Mouse (Mus musculus) kidney, embryonic 16.5 days (tissue): ENCODE results near the gene Cdh13. TPM values are rescaled to one million over a fixed set of nuclear protein-coding genes. Genes with fewer than 3 reads are reported as not detected.

Experiments used
- ATAC-seq: fragments of 200-750 bp; cut with Nextera tagmentation; 2 replicates; pipeline ENCODE4 v1.8.0; 2017; ENCODE audit warnings: moderate TSS enrichment; ENCODE audit not compliant: low FRiP score, low TSS enrichment
- H3K27ac ChIP-seq: fragments of 300-500 bp; sonication (generic); 2 replicates; pipeline ENCODE4 v1.5.1; 2014; ENCODE audit warnings: low read length
- H3K27me3 ChIP-seq: fragments of 300-500 bp; sonication (generic); 2 replicates; pipeline ENCODE4 v1.6.1; 2014; ENCODE audit warnings: low read length, control low read depth, mixed read lengths; ENCODE audit not compliant: insufficient read depth
- H3K36me3 ChIP-seq: fragments of 300-500 bp; sonication (generic); 2 replicates; pipeline ENCODE4 v1.6.1; 2014; ENCODE audit warnings: low read length, control low read depth, mixed read lengths; ENCODE audit not compliant: insufficient read depth
- H3K4me1 ChIP-seq: fragments of 300-500 bp; sonication (generic); 2 replicates; pipeline ENCODE4 v1.6.1; 2014; ENCODE audit warnings: low read length, control low read depth, mixed read lengths; ENCODE audit not compliant: insufficient read depth
- H3K4me2 ChIP-seq: fragments of 300-500 bp; sonication (generic); replicated peaks from 2 replicates; pipeline ENCODE4 v1.6.1; 2014; ENCODE audit warnings: low read depth, low read length
- H3K4me3 ChIP-seq: fragments of 300-500 bp; sonication (generic); 2 replicates; pipeline ENCODE4 v1.5.1; 2014; ENCODE audit warnings: mild to moderate bottlenecking, low read length
- H3K9ac ChIP-seq: fragments of 300-500 bp; sonication (generic); replicated peaks from 2 replicates; pipeline ENCODE4 v1.6.1; 2014; ENCODE audit warnings: low read length
- H3K9me3 ChIP-seq: fragments of 300-500 bp; sonication (generic); 2 replicates; pipeline ENCODE4 v1.6.1; 2016; ENCODE audit warnings: low read length, control low read depth
- WGBS: fragments of 180-500 bp; shearing (Covaris S2); extraction: QIAGEN DNeasy Blood & Tissue Kit; methylation state at CpG from one replicate; pipeline ENCODE4 v1.1.7; 2014; 5-methylcytosine and 5-hydroxymethylcytosine counted together
- polyA plus RNA-seq: library from polyadenylated mRNA; unstranded; fragments of >200 nt; fragmentation: Nextera tagmentation; extraction: Ambion mirVana; gene quantifications from 2 replicates; pipeline ENCODE4 v1.2.1, GENCODE M21; 2015

The Cdh13 gene
- polyA plus RNA-seq, 1 experiment from 2014 or later: 2.0 TPM

- Histone ChIP-seq H3K9me3 (no peaks in the 10 kb centered on the region), H3K4me1 (no peaks in the 10 kb centered on the region), H3K36me3 (no peaks in the 10 kb centered on the region), H3K27me3 (no peaks in the 10 kb centered on the region), H3K27ac (no peak overlapping the region), H3K4me2 (no peak overlapping the region), H3K4me3 (no peak overlapping the region), H3K9ac (no peak overlapping the region)
- WGBS: 63% methylated on average over 5 of the region's 5 CpGs
- ATAC-seq: no peak
Observed at GRCm38 (mm10) chr8:118627737-118628136, 344.2 kb downstream of the Cdh13 start.

GRCm38 (mm10) chr8:118628702-118629101 is 345.2 kb downstream of the Cdh13 start:
- ATAC-seq: no peak
- no peaks in the 10 kb centered on the region for H3K9me3 ChIP-seq
- no peak overlapping the region for H3K27ac ChIP-seq
- H3K36me3 ChIP-seq: no peaks in the 10 kb centered on the region
- no peaks in the 10 kb centered on the region for H3K27me3 ChIP-seq
- no peaks in the 10 kb centered on the region for H3K4me1 ChIP-seq
- H3K4me2 ChIP-seq: no peak overlapping the region
- no peak overlapping the region for H3K9ac ChIP-seq
- no peak overlapping the region for H3K4me3 ChIP-seq
- 87% methylated on average over 8 of the region's 8 CpGs for WGBS

GRCm38 (mm10) chr8:118635296-118636060 is 351.9 kb downstream of the Cdh13 start:
- no peak for ATAC-seq
- no peaks in the 10 kb centered on the region; the same call in 1 of the 2 replicates for H3K9me3 ChIP-seq
- no peak overlapping the region for H3K4me3 ChIP-seq
- WGBS: 61% methylated on average over 22 of the region's 22 CpGs
- H3K4me2 ChIP-seq: no peak overlapping the region
- H3K4me1 ChIP-seq: no peaks in the 10 kb centered on the region
- no peak overlapping the region for H3K27ac ChIP-seq
- H3K9ac ChIP-seq: no peak overlapping the region
- no peaks in the 10 kb centered on the region for H3K36me3 ChIP-seq
- no peaks in the 10 kb centered on the region for H3K27me3 ChIP-seq

- no peak overlapping the region for H3K4me3 ChIP-seq
- no peaks in the 10 kb centered on the region; the same call in 1 of the 2 replicates for H3K9me3 ChIP-seq
- no peaks in the 10 kb centered on the region for H3K36me3 ChIP-seq
- no peak overlapping the region for H3K4me2 ChIP-seq
- WGBS: 66% methylated on average over 8 of the region's 8 CpGs
- H3K4me1 ChIP-seq: no peaks in the 10 kb centered on the region
- no peak for ATAC-seq
- no peak overlapping the region for H3K9ac ChIP-seq
- H3K27me3 ChIP-seq: no peaks in the 10 kb centered on the region
- H3K27ac ChIP-seq: no peak overlapping the region
Observed at GRCm38 (mm10) chr8:118639606-118640005, 356.1 kb downstream of the Cdh13 start.

- ATAC-seq: no peak
- 87% methylated on average over 4 of the region's 4 CpGs for WGBS
- H3K36me3 ChIP-seq: no peaks in the 10 kb centered on the region
Observed at GRCm38 (mm10) chr8:118641799-118642198, 358.3 kb downstream of the Cdh13 start.

GRCm38 (mm10) chr8:118648801-118649537 is 365.4 kb downstream of the Cdh13 start:
- no peak overlapping the region for H3K9ac ChIP-seq
- no peaks in the 10 kb centered on the region for H3K27me3 ChIP-seq
- no peak for ATAC-seq
- H3K36me3 ChIP-seq: no peaks in the 10 kb centered on the region
- WGBS: 73% methylated on average over 6 of the region's 6 CpGs
- H3K27ac ChIP-seq: no peak overlapping the region
- H3K4me3 ChIP-seq: no peak overlapping the region
- no peaks in the 10 kb centered on the region for H3K9me3 ChIP-seq
- no peak overlapping the region for H3K4me2 ChIP-seq
- H3K4me1 ChIP-seq: no peaks in the 10 kb centered on the region

More at GRCm38 (mm10) chr8:118641799-118642198, 358.3 kb downstream of the Cdh13 start:
- no peaks in the 10 kb centered on the region for H3K4me1 ChIP-seq
- H3K27ac ChIP-seq: no peak overlapping the region
- H3K27me3 ChIP-seq: no peaks in the 10 kb centered on the region
- no peaks in the 10 kb centered on the region; the same call in 1 of the 2 replicates for H3K9me3 ChIP-seq
- no peak overlapping the region for H3K4me2 ChIP-seq
- H3K4me3 ChIP-seq: no peak overlapping the region
- no peak overlapping the region for H3K9ac ChIP-seq

GRCm38 (mm10) chr8:118649981-118650380 is 366.4 kb downstream of the Cdh13 start:
- no peak overlapping the region for H3K4me2 ChIP-seq
- H3K27ac ChIP-seq: no peak overlapping the region
- H3K27me3 ChIP-seq: no peaks in the 10 kb centered on the region
- no peak overlapping the region for H3K9ac ChIP-seq
- ATAC-seq: no peak
- WGBS: 88% methylated on average over 4 of the region's 4 CpGs
- H3K36me3 ChIP-seq: no peaks in the 10 kb centered on the region
- H3K4me3 ChIP-seq: no peak overlapping the region
- no peaks in the 10 kb centered on the region for H3K9me3 ChIP-seq
- H3K4me1 ChIP-seq: no peaks in the 10 kb centered on the region

- no peaks in the 10 kb centered on the region for H3K27me3 ChIP-seq
- H3K4me3 ChIP-seq: no peak overlapping the region
- no peak overlapping the region for H3K27ac ChIP-seq
- H3K9me3 ChIP-seq: no peaks in the 10 kb centered on the region; the same call in 1 of the 2 replicates
- no peaks in the 10 kb centered on the region for H3K4me1 ChIP-seq
- no peak for ATAC-seq
- H3K36me3 ChIP-seq: no peaks in the 10 kb centered on the region
- WGBS: 64% methylated on average over 8 of the region's 8 CpGs
- no peak overlapping the region for H3K4me2 ChIP-seq
- H3K9ac ChIP-seq: no peak overlapping the region
Observed at GRCm38 (mm10) chr8:118662001-118662829, 378.7 kb downstream of the Cdh13 start.

GRCm38 (mm10) chr8:118665081-118665480 is 381.5 kb downstream of the Cdh13 start:
- 50% methylated on average over 5 of the region's 5 CpGs for WGBS
- H3K27ac ChIP-seq: no peak overlapping the region
- H3K36me3 ChIP-seq: no peaks in the 10 kb centered on the region
- ATAC-seq: no peak
- H3K4me1 ChIP-seq: no peaks in the 10 kb centered on the region
- H3K27me3 ChIP-seq: no peaks in the 10 kb centered on the region
- H3K4me2 ChIP-seq: no peak overlapping the region
- no peaks in the 10 kb centered on the region; the same call in 1 of the 2 replicates for H3K9me3 ChIP-seq
- no peak overlapping the region for H3K9ac ChIP-seq
- no peak overlapping the region for H3K4me3 ChIP-seq
